Mouse (Mus musculus): Measurements from ENCODE around the gene Cfap73.

Gene Cfap73

DNA sequence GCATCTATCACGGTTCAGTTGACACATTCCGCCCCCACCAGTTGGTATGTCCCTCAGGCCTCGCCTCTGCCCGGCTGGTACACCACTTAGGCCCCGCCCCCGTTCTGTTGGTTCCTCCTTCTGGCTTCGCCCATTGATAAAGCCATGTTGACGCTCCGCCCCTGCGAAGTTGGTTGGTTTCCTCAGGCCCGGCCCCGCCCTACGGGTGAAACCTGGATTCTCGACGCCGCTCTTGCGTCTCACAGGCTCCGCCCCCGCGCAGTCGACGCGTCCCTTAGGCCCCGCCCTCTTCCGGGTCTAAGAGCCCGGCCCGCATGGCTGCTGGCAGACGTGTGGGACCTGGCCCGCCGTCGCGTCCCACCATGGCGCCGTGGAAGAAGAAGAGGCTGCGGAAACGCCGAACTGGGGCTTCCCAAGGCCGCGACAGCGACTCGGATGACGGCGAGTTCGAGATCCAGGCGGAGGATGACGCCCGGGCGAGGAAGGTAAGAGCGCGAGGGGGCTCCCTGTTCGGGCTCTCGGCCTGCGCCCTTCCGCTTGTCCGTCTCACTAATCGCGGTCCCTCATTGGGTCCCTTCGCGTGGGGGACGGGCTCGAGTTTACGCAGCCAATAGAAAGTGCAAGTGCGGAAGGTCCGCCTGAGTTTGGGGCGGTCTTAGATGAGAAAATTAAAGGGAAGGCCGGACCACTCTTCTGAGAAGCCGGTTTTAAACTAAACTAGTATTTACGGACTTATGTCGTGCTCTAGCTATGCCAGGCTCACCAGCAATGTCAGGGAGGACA lies 21.0 kb downstream of the Cfap73 start:
- peak; percentile 100 for DNase-seq (ENCODE audit: low read depth)

DNA sequence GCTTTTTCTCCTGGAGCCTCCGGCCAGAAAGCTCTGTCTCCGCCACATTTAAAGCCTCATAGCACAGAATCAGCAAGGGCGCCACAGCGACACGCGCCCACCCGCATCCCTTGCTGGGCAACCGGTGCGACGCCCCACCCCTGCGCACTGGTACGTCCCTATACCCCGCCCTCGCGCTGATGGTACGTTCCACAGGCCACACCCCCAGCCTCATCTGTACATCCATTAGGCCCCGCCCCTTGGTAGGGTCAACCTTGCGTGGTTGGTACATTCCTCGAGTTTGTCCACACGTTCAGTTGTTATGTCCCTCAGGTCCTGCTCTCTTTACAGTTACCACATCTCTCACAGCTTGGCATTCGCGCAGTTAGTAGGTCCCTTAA lies 21.6 kb downstream of the Cfap73 start, which contains the start of the genes Rita1 and Ddx54:
Rita1 (minus strand) TSS at position 148 of the 380 bp plus-strand sequence.
Ddx54 (plus strand) TSS at position 298 of the 380 bp plus-strand sequence.
- peak; percentile 89 for DNase-seq (ENCODE audit: low read depth)

DNA sequence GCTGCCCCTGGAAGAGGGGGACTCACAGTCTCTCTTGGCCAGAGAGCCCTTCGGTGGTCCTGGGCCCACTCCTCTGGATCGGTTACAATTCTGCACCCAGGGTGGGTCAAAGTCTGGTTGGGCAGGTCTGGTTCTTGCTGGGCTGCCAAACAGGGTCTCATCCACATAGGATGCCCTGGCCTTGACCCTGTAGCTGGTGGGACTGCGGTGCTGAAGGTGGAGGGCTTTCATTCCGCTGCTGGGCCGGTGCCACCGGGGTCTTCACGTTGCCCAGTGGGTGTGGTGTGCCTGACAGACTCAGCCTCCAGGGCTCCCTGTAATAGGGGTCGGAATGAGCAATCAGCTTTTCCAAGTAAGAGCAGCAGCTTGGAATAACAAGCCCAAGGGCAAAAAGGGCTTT lies 22.6 kb downstream of the Cfap73 start:
- no peak for DNase-seq (ENCODE audit: low read depth)

DNA sequence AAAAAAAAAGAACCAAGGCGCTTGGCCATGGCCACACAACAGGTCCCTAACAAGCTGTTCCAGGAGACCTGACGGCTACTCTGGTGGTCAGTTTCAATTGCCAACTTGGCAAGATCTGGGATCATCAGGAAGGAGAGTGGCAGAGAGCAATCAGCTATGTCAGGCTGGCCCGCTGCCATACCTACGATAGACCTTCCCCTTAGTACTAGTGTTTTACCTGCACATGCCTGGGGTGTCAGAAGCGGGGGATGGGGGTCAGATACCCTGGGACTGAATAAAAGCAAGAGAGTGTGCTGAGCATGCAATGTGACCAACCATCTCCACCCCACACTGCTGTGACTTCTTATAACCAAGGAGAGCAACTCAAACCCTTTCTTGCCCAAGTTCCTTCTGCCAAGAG lies 23.1 kb downstream of the Cfap73 start:
- no peak for DNase-seq (ENCODE audit: low read depth)

DNA sequence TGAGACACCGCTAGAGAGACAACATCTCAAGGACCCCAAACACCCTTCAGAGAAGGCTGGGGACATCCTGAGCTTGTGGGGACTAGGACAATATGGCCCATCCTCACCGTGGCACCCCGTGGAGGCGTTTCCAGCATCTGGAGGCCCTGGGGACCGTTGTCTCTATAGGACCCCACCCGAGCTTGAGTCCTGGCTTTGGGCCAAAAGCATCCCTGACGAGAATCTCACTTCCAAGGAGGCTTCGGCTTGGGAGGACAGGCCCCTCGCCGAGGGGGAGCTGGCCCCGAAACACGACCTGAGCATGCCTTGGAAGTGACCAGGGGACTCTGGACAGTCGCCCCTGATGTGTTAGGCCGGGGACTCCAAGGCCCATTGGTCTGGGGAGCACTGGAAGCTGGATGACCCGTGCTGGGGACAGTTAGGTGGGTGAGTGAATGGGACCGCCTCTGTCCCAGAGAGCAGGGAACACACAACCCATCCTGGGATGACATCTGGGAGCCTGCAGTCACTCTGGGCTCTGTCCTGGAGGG lies 24.7 kb downstream of the Cfap73 start:
- DNase-seq (ENCODE audit: low read depth) = no peak

DNA sequence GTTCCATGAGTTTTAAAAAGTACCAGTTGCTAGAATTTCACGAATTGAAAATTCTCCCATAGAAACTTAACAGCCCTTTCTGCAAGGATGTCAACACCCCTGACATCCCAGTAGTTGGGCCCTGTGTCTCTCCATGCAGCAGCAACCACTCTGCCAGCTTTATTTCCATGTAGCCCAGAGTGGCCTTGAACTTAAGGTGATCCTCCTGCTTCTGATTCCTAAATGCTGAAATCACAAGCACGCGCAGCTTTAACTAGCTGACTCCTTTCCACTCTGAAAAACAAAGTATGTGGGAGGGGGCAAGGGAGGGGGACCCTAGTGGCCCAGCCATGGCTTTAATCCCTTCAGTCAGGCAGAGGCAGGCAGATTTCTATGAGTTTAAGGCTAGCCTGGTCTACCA lies 26.7 kb downstream of the Cfap73 start:
- no peak for DNase-seq (ENCODE audit: low read depth)

DNA sequence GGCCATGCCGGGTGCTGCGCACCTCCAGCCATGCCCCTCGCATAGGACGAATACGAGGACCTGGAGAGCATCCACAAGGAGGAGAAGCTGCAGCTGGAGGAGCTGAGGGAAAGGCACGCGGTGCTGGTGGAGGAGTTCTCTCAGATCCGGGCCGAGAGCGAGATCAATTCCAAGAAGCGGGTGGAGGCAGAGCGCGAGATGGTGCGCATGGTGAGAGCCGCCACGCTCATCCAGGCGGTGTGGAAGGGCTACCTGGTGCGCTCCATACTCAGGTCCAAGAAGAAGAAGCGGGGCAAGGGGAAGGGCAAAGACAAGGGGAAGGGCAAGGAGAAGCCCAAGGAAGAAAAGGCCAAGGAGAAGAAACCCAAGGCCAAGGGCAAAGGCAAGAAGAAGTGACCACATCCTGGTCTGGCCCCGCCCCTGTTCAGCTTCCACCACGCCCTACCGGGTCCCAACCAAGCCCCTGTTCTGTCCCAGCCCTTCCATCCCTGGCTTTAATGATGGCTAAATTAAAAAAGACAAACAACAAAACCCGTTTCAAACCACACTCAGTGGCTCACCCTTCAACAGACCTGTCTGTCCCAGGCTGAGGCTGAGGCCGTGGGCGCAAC lies 27.3 kb downstream of the Cfap73 start:
- no peak for DNase-seq (ENCODE audit: low read depth)

DNA sequence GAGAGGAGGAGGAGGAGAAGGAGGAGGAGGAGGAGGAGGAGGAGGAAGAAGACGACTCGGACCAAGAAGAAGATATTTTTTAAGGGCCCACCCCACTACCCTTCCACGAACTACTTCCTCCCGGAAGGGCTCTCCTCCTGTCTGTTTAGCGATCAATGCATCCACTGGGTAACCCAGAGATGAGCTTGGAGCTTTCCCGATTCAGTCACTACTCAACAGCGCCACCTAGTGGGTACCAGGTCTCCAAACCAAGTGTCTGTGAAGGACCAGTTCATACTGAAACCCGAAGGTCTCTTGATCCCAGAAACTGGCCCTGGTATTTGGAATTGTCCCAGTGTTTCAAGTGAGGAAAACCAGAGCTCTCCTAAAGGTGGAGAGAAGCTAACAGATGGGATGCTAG lies 28.3 kb downstream of the Cfap73 start:
- peak; percentile 94 for DNase-seq (ENCODE audit: low read depth)

DNA sequence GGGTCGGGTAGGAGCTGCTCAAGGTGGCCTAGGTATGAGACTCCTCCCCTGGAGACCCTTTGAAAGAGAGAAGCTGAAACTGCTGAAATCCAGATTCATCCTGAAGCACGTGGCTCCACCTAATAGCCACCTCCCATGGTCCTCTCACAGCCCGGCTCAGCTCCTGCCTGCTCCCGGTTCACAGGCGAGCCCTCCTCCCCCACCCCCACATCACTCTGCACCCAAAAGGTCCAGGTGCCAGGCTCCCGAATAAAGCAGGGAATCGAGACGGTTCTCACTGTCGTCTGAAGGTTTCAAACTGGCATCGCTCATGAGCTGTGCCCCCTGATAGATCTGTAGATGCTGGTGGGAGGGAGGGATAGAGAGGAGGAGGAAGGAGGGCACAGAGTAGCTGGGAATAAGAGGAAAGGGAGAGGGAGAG lies 28.8 kb downstream of the Cfap73 start:
- DNase-seq (ENCODE audit: low read depth) = no peak

DNA sequence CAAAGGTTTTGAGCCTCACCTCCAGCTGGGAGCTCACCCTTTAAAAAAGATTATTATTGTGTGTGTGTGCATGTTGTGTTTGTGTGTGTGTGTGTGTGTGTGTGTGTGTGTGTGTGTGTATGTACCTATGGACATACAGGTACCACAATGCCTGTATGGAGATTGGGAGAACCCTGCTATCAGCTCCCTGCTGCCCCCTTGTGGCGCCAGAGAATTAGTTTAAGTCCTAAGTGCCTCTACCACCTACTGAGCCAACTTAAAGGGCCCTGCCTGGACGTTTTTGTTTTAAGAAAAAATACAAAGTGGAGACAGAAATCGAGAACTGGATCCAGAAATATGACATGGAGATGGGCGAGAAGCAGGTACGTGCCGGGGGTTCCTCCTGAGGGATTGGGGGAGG lies 29.2 kb downstream of the Cfap73 start:
- peak; percentile 90 for DNase-seq (ENCODE audit: low read depth)

DNA sequence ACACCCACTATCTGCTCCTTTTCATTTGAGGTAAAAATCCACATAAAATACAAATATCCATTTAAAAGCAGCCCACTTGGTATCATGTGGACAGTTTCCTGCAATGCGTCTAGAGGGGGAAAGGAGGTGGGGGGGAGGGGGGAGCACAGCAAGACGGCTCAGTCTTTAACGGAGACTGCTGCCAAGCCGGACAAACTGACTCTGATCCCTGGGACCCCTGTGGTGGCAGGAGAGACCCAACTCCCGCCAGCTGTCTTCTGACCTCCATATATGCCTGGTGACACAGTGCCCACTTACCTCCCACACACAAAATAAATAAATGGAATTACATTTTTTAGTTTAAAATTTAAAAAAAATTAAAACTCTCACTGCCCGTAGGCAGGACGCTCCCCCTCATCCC lies 30.5 kb downstream of the Cfap73 start:
- no peak for DNase-seq (ENCODE audit: low read depth)

DNA sequence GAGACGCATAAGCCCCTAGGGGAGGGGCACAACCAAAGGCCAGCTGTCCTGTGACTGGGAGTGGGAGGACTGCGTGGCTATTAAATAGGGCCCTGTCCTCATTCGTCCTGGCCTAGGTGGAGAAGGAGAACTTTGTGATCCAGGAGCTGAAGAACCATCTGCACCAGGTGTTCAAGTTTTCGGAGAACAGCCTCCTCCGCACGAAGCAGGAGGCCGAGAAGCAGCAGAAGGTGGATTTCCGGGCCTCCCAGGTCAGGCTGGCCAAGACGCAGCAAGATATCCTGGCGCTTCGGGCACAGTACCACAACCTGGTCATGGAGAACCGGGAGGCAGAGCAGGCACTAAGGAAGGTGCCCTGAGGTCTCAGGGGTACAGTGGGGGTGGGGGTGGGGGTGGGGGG lies 31.8 kb downstream of the Cfap73 start:
- no peak for DNase-seq (ENCODE audit: low read depth)

DNA sequence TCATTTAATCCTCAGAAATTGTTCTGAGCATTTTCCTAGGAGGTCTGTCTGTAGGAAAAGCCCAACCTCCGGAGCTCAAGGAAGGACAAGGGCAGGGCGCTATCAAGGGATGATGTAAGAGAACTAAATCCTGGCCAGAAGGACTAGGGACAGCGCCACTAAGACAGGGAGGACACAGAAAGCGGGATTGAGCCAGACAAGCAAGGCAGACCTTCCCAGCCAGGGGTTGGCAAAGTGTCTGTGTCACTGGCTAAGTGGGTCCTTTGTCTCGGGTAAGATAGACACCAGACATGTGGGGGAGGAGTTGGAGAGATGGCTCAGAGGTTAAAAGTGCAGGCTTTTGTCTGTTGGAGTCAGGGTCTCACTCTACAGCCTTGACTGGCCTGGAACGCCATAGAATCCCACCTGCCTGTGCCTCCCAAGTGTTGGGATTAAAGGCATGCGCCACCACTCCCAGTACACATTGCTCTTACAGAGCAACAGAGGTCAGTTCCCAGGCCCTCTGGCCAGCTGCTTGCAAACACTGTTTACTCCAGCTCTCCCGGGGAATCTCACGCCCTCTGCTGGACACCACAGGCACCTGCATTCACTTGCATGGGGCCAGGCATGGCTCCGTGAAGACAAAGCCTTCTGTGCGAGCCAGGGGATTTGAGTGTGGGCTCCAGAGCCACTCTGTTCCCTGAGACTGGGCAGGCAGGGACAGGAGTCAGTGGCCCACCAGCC lies 32.9 kb downstream of the Cfap73 start:
- no peak for DNase-seq (ENCODE audit: low read depth)

DNA sequence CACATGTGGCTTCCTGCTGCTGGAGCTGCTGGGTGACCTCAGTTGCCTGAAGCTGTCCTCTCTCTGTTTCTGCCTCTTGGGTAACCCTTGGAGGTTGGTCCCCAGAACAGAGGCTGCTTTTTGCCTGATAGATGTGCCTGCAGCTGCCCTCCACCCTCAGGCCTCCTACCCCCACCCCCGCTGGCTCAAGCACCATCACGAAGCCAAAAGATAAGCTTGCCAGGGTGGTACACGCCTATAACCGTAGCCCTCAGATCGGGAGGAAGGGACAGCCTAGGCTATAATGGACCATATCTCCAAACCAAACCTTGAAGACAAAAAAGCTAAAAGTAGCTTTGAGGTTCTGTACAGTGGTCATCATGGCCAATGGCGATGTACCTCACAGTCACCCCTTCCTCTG lies 34.4 kb downstream of the Cfap73 start:
- DNase-seq (ENCODE audit: low read depth) = no peak

DNA sequence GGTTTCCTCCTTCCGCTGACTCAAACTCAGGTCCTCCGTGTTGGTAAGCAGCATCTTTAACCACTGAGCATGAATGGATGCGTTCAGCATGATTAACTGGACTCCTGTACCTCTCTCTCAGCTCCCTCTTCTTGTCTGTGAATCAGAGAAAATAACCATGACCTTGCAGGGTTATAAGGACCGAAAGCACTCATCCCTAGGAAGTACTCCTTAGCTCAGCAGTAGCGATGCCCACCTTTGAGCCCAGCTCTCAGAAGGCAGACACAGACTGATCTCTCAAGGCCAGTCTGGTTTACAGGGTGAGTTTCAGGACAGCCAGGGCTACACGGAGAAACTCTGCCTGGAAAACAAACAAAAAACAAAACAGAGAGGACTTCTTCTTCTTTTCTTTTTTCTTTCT lies 39.5 kb downstream of the Cfap73 start:
- DNase-seq (ENCODE audit: low read depth) = no peak

DNA sequence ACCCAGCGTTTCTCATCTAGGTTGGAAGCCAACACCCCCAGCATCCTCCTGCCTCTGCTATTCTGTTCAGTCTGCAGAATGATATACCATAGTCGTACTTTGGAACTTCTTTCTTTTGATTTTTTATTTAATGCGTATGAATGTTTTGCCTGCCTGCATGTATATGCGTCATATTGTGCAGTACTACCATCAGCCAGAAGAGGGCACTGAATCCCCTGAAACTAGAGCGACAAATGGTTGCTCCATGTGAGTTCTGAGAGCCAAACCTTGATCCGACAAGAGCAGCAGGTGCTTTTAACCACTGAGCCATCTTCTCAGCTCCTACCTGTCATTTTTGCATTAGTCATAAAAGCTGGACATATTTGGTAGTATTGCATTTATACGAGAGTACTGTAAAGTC lies 41.9 kb downstream of the Cfap73 start:
- no peak for DNase-seq (ENCODE audit: low read depth)

DNA sequence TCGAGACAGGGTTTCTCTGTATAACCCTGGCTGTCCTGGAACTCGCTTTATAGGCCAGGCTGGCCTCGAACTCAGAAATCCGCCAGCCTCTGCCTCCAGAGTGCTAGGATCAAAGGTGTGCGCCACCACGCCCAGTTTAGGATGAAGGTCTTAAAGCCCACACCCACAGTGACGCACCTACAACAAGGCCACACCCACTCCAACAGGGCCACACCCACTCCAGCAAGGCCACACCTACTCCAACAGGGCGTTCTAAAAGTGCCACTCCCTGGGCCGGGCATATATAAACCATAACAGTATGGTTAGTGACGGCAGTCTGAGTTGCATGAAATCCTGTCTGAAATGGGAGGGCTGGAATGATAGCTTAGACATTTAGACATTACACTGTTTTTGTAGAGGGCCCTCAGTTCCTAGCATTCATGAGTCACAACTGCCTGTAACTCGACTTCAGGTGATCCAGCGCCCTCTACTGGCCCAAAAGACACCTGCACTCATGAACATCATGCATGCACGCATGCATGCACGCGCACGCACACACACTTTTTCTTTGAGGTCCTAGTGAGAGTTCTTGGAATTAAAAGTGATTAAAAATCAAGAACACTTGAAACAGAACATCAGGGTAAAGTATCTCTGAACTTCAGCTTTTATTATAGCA lies 43.6 kb downstream of the Cfap73 start:
- no peak for DNase-seq (ENCODE audit: low read depth)

DNA sequence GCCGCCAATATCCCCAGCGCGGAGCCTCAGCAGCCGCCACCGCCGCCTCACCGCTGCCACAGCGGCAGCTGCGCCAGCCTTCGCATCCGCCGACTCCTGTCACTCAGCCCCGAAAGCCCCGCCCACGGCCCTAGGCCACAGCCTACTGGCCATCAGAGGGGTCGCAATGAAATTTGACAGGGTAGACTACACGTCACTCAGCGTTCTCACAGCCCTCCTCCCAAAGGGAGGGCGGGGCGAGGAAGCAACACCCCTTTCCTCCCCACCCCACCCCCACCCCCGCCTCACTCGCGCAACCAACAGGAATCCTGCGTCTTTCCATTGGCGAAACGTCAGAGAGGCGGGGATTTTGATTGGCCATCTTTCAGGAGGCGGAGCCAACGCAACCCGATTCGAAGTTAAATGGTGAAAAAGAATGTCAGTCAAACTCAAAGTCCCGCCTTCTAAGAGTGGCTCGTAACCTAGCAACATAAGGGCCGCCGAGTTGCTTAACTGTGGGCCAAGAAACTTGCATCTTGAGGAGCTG lies 45.4 kb downstream of the Cfap73 start, which contains the start of the genes Tpcn1 and Iqcd:
Tpcn1 (minus strand) TSS at position 105 of the 526 bp plus-strand sequence.
Iqcd (plus strand) TSS at position 448 of the 526 bp plus-strand sequence.
- DNase-seq (ENCODE audit: low read depth) = peak; percentile 99

DNA sequence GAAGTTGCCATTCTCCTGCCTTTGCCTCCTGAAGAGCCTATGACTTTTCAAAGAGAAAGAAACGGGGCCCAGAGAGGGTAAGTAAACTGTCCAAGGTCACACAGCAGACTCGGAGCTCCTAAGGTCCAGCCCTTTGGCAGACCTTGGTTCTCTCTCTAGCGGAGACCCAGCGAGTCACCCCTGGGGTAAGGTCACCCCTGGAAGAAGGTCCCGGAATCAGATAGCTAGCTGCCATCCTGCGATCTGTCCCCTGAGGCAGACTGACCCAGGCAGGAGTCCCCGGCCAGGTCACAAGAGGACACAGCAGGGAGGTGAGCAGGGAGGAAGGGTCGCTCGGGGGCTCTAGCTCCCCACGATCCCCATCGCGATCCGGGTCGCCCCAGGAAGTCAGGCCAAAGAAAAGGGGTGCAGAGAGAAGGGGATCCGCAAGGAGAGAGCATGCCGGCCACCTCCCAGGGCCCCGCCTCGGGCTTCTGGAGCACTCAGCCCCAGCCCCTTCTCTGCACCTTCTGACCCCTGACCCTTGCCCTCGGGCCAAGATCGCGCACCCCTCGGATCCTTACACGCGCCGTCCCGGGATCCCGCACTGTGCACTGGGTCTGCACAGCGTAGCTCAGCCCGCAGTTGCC lies 46.0 kb downstream of the Cfap73 start:
- no peak for DNase-seq (ENCODE audit: low read depth)

DNA sequence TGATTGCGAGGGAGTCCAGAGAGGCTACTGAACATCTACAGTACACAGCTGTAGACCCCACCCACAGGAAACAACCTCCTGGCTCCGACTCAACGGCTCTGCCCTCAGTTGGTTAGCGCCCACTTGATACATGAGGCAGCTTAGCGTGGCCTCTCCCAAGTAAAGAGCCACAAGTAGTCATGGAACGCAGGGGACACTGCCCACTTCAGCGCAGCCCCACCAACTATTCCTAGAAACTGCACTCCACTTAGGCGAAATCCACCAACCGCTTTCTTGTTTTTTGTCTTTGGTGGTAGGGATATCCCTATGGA lies 46.5 kb downstream of the Cfap73 start:
- DNase-seq (ENCODE audit: low read depth) = no peak
